Mouse (Mus musculus) urinary bladder, adult 18-20 months (tissue): Measurements from ENCODE around the gene Hoga1.

Experiments
- DNase-seq, 2 experiments: peaks; one replicate each; pipeline ENCODE4 v3.0.0; 2022; ENCODE audit warnings: low spot score in 2 of 2, mixed read lengths in 2 of 2

The Hoga1 gene

DNA sequence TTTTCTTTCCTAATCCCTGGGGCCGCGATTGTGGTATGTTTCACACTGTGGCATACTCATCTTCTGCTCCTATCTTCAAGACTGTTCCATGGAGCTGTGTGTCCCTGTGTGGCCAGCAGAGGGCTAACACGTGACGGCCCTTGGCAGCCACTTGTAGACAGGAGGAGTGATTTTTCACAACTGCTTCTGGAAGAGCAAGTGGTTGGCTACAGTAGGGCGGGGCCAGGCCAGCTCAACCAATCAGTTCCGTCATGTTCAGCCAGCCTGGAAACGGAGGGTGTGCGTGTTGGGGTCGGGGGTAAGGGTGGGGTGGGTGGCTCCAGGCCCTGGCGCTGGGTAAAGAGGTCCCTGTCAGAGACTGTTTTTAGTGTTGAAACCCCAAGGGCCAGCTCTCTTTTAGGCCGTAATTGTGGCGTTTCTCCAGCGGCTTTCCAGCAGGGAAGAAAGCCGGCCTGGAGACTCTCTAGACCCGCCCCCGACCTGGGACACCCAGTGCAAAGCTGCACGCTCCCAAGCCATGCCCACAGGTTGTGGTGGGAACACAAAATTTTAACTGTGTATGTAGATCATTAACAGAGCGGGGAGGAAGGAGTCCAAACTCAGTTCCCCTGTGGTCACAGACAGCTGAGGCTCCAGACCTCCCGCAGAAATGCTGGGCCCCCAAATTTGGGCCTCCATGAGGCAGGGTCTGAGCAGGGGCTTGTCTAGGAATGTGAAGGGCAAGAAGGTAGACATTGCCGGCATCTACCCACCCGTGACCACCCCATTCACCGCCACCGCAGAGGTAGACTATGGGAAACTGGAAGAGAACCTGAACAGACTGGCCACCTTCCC lies at the start of gene Hoga1:
TSS of gene Hoga1 (plus strand) at position 342 of the 834 bp plus-strand sequence.
- peak; percentile 50 to 65 for DNase-seq

DNA sequence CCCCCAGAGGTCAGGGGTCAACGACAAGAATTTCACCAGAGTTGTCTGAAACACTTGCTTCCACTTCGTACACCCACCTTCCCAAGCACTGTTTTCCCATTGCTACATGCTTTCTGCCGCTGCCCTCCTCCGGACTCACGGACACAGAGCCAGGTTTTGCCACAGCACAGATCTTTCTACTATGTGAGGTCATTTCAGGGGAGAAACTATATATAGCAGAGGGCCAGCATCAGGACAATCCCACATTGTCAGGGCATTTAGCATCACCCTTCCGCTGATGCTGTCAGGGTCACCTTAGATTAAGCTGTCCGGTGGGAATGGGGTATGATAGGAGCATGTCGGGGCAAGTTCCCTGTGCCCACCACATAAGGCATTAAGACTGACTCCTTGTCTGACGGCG lies 48.3 kb upstream of the Hoga1 start:
- DNase-seq, result no peak

DNA sequence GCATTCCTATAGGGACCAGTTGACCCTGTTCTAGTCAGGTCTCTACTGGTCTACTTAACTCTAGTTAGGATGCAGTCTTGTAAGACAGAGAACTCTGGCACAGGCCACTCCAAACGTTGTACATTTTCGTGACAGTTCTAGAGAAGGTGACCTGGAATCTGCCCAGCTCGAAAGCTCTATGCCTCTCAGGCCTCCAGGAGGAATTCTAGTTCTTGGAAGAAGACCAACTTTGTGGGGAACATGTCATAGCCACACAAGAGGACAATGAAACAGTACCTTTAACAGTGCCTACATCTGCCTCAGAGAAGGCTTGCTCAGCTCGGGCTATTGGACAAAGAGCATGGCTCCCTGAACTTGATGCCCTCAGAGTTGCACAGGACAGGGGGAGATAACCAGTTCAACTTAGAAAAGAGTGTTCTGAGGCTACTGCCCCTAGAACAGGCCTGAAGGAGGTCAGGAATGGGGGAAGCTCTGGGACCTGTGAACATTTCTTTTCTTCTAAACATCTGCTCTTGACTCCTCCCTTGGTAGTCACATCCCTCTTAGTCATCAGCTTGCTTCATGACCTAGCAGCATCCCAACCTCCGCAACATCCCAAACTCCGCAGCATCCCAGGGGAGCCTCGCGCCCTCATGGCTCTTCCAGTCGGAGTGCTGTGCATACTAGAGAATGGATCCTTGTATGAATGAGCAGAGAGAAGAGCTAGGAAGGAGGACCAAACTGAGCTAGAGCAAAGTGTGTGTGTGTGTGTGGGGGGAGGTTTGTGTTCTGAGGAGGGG lies 46.5 kb upstream of the Hoga1 start:
- no peak for DNase-seq

DNA sequence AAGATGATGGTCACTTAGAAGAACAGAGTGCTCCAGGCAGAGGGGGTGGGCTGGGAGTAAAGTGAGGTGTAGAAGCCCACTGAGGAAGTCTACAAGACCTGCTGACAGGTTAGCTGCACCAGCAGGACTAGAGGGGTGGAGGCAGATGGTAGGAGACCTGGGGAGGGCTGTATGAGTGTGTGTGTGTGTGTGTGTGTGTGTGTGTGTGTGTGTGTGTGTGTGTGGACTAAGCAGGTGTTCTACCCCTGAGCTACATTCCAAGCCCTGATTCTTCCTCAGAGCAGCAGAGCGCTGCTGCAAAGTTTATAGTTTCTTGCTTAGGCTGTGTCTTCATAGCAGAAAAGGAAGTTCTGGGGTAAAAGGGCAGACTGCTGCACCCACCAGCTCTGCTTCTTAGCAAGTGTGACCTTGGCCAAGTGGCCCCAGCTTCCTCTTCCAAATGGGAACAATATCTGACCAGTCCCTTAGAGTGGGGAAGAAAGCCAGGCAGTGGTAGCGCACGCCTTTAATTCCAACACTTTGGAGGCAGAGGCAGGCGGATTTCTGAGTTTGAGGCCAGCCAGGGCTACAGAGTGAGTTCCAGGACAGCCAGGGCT lies 45.6 kb upstream of the Hoga1 start:
- no peak for DNase-seq

DNA sequence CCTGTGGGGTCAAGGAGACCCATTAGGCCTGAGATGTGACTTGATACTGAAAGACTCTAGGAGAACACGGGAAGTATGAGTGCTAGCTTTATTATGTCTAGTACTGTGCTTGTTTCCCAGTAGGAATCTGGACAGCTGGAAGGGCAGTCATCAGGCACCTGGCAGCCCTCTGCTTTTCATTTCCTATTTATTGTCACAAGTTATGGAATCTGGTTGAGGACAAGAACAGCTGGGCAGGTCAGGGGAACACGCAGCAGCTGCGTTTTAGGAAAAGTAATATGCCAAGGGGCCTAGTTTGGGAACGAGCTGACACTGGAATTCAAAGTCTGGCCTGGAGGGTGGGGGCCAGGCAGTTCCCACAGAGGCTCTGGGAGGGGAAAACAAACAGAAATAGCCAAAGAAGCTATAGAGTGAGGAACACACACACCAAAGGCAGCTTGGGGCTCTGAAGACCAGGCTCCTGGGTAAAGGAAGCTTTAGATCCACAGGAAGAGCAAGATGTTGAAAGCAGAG lies 44.9 kb upstream of the Hoga1 start:
- no peak for DNase-seq

DNA sequence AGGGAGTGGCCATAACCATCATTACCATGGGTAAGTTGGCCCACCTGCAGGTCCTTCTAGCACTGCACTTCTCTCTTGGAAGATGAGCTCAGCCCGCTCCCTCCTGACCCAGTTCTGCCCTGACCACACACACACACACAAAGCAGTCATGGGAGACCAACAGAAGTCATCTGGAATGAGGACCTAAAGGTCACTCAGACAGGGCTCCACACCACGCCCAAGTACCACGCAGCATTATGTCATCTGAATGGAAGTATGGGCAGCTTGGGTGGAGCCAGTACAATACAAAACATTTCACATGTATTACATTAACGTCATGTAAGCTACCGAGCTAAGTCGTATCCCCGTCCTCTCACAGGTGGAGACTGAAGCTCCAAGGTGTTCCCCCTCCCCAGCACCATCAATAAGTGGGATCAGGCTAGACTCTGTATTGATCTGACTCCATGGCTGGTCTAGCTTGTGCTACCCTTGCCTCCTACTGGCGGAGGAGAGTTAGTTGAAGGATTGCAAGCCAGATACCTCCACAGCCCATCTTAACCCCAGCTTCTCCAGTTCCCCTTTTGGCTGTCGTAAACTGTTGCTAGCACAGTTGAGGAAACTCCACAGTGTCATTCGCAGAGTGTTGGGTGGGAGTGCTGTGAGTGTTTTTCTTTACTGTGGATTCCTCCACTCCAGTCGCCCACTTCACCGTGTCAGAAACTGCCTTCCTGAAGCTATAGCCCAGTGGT lies 44.0 kb upstream of the Hoga1 start:
- no peak for DNase-seq

DNA sequence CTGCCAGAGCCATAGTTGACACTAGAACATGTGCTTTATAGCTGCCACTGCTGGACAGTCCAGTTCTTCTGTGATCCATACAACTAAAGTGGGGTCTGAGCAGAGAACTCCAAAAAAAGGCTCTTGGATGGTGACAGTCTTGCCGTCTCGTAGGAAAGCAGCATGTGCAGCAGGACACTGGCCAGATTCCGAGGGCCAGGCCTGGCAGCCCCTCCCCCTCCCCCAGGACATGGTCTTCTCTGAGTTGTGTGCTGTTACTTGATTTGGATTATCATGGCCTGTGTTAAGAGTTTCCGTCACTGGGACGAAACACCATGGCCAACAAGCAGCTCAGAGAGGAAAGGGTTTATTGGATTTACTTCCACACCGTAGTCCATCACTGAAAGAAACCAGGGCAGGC lies 41.2 kb upstream of the Hoga1 start:
- DNase-seq, result no peak

DNA sequence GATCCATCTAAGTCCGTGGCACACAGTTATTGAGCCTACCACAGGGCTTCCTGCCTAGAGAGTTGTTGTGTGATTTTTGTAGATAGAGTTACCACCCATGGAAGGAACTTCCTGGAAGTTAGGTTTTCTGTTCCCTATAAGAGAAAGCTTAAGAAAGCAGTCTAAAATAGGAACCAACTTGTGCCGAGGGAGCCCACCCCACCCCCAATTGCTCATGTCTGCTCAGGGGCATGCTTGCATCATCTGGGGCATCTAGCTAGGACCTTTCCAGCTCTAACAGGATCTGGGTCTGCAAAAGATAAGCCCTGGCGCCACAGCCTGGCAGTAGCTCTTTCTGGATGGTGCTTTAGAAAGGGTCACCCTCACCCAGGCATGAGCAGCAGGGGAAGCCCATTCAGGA lies 39.8 kb upstream of the Hoga1 start:
- DNase-seq, result no peak

DNA sequence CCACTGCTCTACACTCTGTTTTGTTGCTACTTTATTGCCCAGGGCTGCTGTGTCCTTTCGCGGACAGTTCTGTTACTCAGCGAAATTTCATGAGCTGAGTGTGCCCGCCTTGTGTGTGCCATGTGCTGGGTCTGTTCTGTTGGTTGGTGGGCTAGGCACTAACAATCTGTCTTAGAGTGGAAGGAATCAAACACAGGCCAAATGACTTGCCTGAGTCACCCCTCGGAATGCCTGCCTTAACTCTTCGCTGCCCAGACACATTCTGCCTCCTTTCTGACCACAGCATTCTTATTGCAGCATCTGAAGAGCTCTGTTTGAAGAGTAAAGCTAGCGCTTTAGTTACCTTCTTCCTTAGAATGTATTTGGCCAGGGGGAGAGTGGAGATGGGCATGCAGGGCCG lies 38.8 kb upstream of the Hoga1 start:
- no peak for DNase-seq

DNA sequence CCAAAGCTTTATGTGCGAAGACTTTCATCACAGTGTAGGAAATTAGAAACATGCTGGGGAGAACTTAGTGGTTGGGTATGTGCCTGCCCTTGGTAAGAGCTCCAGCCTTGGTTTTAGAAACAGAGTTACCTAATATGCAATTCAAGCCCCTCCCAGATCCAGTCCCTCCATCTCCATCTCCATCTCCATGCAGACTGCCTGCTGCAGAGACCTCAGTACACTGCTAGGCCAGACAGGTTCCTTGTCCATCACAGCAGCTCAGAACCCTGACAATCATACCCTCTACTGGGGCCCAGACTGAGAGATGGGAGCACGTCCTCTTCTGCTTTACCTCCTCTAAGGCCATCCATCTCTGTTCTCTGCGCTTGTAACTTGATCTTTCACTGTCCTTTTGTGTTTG lies 36.8 kb upstream of the Hoga1 start:
- no peak for DNase-seq

DNA sequence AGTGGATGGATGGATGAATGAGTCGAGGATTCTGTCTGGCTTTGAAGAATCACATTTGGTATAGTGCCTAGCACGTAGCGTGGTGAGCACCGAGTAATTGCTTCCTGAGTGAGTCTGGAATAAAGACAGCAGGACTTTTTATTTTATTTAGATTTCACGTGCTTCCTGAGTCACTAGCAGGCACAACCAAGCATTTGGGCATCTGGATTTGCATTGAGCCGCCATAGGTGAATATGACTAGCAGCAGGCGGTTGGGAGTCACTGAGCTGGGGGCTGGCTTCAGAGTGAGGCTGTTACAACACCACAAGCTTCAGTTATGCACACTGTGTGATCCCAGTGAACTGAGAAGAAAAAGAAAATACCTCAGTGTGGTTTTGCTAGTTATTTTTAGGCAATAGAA lies 36.3 kb upstream of the Hoga1 start:
- no peak for DNase-seq

DNA sequence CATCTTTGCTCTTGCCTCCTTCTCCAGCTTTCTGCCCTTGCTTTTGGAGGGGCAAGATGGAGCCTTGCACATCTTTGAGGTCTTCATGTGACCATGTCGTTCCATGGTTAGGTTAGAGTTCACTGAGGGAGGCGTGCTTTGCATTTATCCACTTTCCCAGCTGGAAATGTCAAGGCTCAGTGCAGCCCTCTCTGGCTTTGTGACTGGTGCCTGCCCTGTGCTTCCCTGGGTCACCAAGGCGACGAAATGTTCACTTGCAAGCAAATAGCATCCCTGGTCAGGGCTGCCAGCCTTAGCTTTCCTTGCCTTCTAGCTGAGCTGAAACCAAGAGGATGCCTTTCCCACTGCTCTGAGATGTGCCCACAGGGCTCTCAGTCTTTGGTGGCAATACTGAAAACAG lies 35.0 kb upstream of the Hoga1 start:
- DNase-seq, result no peak

DNA sequence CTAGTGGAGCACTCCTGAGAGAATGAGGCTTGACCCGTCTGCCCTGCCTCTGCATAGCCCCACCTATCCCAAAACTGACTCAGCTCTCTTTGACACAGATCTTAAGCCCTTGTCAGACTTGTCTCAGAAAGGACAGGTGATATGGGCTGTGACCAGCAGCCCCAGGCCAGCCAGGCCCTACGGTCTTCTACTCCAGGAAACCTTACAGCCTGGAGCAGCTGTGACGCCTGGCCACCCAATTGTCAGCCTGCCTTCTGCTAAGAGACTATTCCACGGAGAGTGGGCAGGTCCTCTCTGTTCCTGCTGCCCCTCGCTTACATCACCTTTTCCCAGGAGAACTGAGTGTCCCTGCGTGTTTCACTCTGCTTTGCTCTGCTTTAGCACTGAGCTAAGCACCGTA lies 34.3 kb upstream of the Hoga1 start:
- no peak for DNase-seq

DNA sequence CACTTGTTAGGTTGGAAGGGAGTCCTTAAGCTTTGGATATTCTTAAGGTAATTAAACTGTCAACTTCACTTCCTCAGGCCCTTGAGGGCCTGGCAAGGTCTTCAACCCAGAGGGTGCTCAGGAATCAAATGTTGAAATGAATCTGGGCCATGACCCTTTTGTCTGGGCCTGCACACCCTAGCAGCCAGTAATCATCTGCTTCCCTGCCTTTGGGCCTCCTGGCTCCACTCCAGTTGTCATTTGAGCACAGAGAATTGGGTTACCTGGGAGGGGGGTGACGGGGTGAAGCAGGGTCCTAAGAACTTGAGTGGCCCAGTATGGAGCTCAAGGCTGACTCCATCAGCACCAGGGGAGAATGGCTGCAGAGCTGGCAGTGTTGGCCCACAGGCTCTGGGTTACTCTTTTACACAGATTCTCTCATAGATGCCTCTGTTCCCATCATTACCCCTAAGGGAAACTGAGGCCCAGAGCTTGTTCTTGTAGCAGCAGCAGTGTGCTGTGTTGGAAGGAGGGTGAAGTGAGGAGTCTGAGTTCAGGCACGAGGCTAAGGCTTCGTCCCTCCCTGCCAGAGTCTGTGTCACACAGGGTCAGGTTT lies 31.1 kb upstream of the Hoga1 start:
- DNase-seq, result no peak

DNA sequence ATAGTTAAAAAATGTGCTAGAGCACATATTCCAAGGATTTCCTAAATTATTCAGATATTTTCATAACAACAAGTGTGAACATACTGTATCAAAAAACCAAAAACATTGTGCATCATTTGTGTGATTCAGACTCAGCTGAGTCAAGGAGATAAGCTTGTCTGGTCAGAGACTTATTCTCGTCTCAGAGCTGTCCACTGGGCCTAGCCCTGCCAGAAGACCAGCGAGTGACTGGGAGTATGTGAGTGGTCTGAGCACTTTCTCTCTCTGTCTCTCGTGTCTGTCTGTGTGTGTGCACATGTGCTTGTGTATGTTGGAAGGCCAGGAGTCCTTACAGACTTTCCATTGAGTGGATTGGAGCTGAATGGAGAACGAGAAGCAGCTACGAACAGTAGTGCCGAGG lies 30.4 kb upstream of the Hoga1 start:
- DNase-seq, result no peak

DNA sequence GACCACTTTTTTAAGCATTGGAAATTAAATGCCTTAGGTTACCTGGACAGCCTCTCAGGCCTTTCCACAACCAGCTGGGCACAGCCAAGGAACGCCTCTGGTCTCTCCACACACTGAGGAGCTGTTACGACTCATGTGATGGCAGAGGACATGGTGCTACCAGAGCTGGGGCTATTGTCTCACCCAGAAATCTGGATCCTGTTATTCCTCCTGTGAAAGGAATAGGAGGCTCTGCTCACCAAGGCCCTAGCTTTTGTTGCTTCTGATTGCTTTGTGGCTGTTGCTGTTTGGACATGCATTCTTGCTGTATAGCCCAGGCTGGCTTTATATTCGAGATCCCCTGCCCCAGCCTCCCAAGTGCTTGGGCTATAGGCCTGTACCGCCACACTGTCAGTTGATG lies 29.2 kb upstream of the Hoga1 start:
- DNase-seq, result no peak

DNA sequence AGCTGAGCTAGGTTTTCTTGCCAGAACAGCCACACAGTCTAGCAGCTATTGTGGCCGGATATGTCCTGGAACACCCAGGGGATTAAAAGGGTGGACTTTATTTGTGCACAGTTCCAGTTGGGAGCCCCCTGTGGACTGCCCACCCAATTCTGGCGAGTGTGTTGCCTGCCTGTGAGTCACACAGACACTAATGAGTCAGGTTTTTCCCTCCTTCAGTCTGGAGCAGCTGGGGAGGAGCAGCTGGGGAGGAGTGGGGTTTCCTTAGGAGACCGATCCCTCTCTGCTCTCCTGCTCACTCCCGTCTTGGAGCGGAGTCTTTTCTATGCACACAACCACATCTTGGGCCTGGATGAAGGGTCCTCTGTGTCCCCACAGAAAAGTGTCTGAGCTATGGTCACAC lies 28.6 kb upstream of the Hoga1 start:
- peak in 1 of 2 experiments; percentile 44 for DNase-seq

DNA sequence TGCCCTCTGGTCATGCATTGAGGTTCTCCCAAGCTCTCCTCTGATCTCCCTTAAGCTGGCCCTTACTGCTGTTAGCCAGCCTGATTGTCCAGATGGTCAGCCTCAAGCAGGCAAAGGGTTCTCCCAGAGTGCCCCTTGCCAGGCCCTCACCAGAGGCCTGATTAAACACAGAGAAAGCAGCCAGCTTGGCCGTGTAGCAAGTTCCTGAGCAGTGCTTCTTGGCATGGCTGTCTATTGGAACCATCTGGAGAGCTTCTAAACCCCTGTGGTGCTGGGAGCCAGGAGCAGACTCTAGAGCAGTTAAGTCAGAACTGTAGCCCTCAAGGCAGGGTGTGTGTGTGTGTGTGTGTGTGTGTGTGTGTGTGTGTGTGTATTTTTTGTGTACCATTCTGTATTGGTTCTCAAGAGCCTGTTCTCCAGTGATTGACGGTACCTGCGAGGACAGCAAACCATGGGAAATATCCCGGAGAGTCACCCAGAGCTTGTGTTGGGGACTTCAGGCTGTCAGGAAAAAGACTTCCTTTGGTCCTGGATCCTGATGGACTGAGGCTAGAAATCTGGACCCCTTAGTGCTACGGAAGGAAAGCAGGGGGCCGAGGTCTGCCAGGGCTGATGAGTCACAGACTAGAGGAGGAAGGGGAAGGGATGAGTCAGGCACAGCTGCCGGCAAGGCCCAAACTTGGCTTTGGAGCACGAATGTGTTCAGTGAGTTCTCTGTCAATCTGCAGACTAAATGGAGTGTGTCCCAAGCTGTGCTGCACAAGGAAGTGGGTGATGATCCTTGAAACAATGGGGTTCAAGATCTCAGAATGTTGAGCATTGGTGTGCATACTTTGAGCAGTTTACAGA lies 27.8 kb upstream of the Hoga1 start:
- DNase-seq, result peak in 1 of 2 experiments; percentile 80

DNA sequence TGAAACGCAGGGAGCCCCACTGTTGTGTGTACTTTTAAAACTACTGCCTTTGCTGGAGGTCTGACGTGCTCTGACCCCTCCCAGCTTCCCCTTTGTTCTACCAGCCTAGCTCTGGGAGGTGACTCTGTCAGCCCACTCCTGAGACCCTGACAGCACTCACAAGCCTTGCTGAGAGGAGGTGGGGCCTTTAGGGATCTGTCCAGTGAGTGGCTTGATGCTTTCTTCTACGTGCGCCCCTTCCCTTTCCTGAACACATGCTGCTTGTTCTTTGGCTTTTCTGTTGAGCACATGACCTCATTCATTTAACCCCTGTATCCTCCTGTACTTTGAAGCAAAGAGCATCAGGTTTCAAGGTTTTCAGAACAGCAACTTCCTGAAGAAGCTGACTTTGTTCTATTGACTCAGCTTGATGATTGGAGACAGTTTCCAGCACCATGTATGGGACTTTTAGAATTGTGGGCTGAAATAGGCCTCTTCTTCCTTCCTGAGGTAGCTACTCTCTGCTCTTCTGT lies 26.3 kb upstream of the Hoga1 start:
- DNase-seq, result no peak
